Mouse (Mus musculus) gastrocnemius, postnatal 10 days (tissue): ENCODE data around the gene Pcnp. TPM values are rescaled to one million over a fixed set of nuclear protein-coding genes. Genes with fewer than 3 reads are reported as not detected.

Experiments used
- DNase-seq: peaks from one replicate; pipeline ENCODE4 v3.0.0; 2021; ENCODE audit warnings: mixed read lengths
- total RNA-seq, 2 experiments: library from RNA; stranded (reverse); gene quantifications; 2 replicates each; pipeline ENCODE4 v1.2.3; 2021

Gene Pcnp
- total RNA-seq, 2 experiments from 2014 or later = 46.5 TPM

GRCm38 (mm10) chr16:56037138-56038010 lies 7.8 kb upstream of the Pcnp start, which contains the start of gene Trmt10c:
Trmt10c (minus strand) TSS chr16:56037819.
- peak; percentile 96 for DNase-seq

GRCm38 (mm10) chr16:56036501-56036900 lies 7.0 kb upstream of the Pcnp start:
- no peak for DNase-seq

- DNase-seq = no peak
Measured at GRCm38 (mm10) chr16:56034566-56034965, 5.0 kb upstream of the Pcnp start.

- DNase-seq = peak; percentile 63
Measured at GRCm38 (mm10) chr16:56028722-56029551, 602 bp downstream of the Pcnp start.

- DNase-seq = no peak
Measured at GRCm38 (mm10) chr16:56027854-56028629, 1.5 kb downstream of the Pcnp start.

- no peak for DNase-seq
Measured at GRCm38 (mm10) chr16:56019660-56020059, 9.9 kb downstream of the Pcnp start.

- DNase-seq = no peak
Measured at GRCm38 (mm10) chr16:56014076-56014475, 15.5 kb downstream of the Pcnp start.

GRCm38 (mm10) chr16:56012789-56013743 lies 16.5 kb downstream of the Pcnp start:
- no peak for DNase-seq

- no peak for DNase-seq
Measured at GRCm38 (mm10) chr16:56008862-56009261, 20.7 kb downstream of the Pcnp start.

GRCm38 (mm10) chr16:56006798-56007197 lies 22.7 kb downstream of the Pcnp start:
- DNase-seq = no peak

- no peak for DNase-seq
Measured at GRCm38 (mm10) chr16:55994235-55994634, 35.3 kb downstream of the Pcnp start.

GRCm38 (mm10) chr16:55990311-55990710 lies 39.2 kb downstream of the Pcnp start:
- DNase-seq = no peak

GRCm38 (mm10) chr16:55986001-55986400 lies 43.5 kb downstream of the Pcnp start:
- no peak for DNase-seq

- DNase-seq = no peak
Measured at GRCm38 (mm10) chr16:55974903-55975285, 54.6 kb downstream of the Pcnp start.

GRCm38 (mm10) chr16:55974256-55974902 lies 55.2 kb downstream of the Pcnp start:
- peak; percentile 93 for DNase-seq

GRCm38 (mm10) chr16:55973431-55974255 lies 55.9 kb downstream of the Pcnp start, which contains the start of gene Zbtb11:
Zbtb11 (plus strand) TSS chr16:55973883.
- DNase-seq = peak; percentile 100

- no peak for DNase-seq
Measured at GRCm38 (mm10) chr16:55972626-55973201, 56.8 kb downstream of the Pcnp start.

- DNase-seq = no peak
Measured at GRCm38 (mm10) chr16:55971735-55972615, 57.6 kb downstream of the Pcnp start.
